Mouse (Mus musculus): Measurements from ENCODE around the gene Rab17. TPM values are rescaled to one million over a fixed set of nuclear protein-coding genes. Genes with fewer than 3 reads are reported as not detected.
A peak's percentile ranks its signal among the peaks of the same experiment; 100 is the strongest.

Gene Rab17
- 0.11 and 0.36 TPM in 2 replicates for polyA plus RNA-seq (2014; fragmentation: Nextera tagmentation; extraction: Ambion mirVana)

- 34% methylated on average over 9 of the region's 9 CpGs for WGBS
- no peak for ATAC-seq
- Histone ChIP-seq H3K27ac (ENCODE audit: low read depth, low read length) (no peak within 1 kb of the TSS), H3K36me3 (ENCODE audit: control insufficient read depth, insufficient read depth, low read length) (no peaks in the 10 kb centered on the region), H3K9ac (ENCODE audit: low read length) (no peak within 1 kb of the TSS), H3K9me3 (replicated peaks; ENCODE audit: control insufficient read depth, low read length) (no peaks in the 10 kb centered on the region), H3K4me1 (ENCODE audit: control insufficient read depth, insufficient read depth, low read length) (peaks cover 10% of the 10 kb centered on the region), H3K27me3 (replicated peaks; ENCODE audit: control insufficient read depth, insufficient read depth, low read length) (no peaks in the 10 kb centered on the region), H3K4me2 (ENCODE audit: low read length) (no peak within 1 kb of the TSS), H3K4me3 (ENCODE audit: low read depth, low read length) (no peak within 1 kb of the TSS)
- no peak for DNase-seq (ENCODE audit: low spot score)
Observed at GRCm38 (mm10) chr1:90969347-90969784, at the start of gene Rab17. Gene Rab17, minus strand, starts transcription at chr1:90969661.

DNA sequence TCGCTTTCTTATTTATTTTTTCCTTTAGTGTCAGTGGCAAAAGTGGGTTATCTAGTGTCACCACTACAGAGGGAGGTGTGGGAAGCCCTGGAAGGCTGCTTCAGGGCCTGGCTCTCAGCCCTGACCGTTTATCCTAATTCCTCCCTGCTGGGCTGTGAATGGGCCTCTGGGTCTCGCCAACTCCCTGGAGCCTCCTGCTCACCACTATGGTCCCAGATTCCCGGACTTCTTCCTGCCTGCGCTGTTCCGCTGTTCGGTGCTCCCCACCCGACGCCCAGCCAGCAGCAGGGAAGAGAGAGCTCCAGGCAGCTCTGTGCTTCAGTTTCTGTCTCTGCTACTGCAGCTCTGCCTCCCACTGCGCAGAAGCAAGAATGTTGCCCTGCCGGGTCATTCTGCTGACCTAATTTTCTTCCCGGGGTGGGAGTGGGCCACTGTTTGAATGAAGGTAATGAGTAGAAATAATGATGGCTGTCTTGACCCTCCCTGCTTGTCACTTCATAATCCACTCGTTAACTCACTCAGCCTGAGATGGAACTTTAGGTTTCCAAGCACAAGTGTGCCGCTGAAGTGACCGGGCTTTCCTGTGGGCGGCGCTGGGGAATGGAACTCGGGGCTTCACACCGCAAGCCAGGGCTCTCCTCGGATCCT, 47.8 kb upstream of the Rab17 start:
- Histone ChIP-seq H3K9ac (ENCODE audit: low read length) (peak overlapping the region; percentile 17; the same call in 1 of the 2 replicates), H3K27me3 (replicated peaks; ENCODE audit: control insufficient read depth, insufficient read depth, low read length) (no peaks in the 10 kb centered on the region), H3K27ac (ENCODE audit: low read depth, low read length) (no peak overlapping the region), H3K9me3 (replicated peaks; ENCODE audit: control insufficient read depth, low read length) (no peaks in the 10 kb centered on the region), H3K36me3 (ENCODE audit: control insufficient read depth, insufficient read depth, low read length) (no peaks in the 10 kb centered on the region), H3K4me1 (ENCODE audit: control insufficient read depth, insufficient read depth, low read length) (no peaks in the 10 kb centered on the region; the same call in 1 of the 2 replicates), H3K4me2 (ENCODE audit: low read length) (peak overlapping the region; percentile 20; the same call in 1 of the 2 replicates), H3K4me3 (ENCODE audit: low read depth, low read length) (no peak overlapping the region)
- no peak for ATAC-seq
- 8% methylated on average over 20 of the region's 20 CpGs for WGBS
- DNase-seq (ENCODE audit: low spot score), result peak; percentile 24

DNA sequence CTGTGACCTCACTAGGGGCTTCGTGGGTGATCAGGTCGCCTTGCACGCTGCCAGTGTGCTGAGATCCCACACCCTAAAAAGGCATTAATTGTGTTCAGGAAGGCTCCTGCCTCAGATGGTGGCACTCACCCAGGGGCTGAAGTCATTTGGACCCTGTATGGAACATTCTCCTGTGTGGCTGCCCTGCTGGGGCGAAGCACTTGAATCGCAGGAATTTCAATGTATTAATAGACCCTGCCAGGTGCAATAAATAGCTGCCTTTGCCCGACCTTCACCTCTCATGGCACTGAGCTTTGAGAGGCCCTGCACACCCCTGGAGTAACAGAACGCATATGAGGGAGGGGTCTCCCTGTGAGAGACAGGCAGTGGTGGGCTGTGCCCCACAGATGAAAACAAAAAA, 46.1 kb upstream of the Rab17 start:
- 66% methylated on average over 7 of the region's 7 CpGs for WGBS
- H3K9me3 ChIP-seq (replicated peaks; ENCODE audit: control insufficient read depth, low read length), result no peaks in the 10 kb centered on the region

DNA sequence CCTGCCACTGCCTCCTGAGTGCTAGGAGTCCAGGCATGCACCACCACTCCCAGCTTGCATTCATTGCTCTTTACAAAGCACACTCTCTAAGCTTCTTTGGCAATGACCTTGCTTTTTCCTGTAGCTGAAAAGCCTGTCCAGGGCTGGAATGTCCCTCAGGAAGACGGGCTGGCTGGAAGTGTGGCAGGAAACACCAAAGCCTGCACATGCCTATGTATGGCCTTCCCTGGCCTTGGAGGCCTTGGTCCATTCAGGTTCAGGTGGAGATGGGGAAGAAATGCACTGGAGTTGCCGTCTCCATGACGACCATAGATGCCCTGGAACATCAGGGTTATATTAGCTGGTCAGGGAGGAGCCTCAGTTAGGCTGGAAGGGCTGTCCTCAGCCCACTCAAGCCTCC, 44.3 kb upstream of the Rab17 start:
- no peak for DNase-seq (ENCODE audit: low spot score)
- Histone ChIP-seq H3K4me1 (ENCODE audit: control insufficient read depth, insufficient read depth, low read length) (no peaks in the 10 kb centered on the region; the same call in 1 of the 2 replicates), H3K9me3 (replicated peaks; ENCODE audit: control insufficient read depth, low read length) (no peaks in the 10 kb centered on the region), H3K4me2 (ENCODE audit: low read length) (no peak overlapping the region), H3K27me3 (replicated peaks; ENCODE audit: control insufficient read depth, insufficient read depth, low read length) (no peaks in the 10 kb centered on the region), H3K36me3 (ENCODE audit: control insufficient read depth, insufficient read depth, low read length) (no peaks in the 10 kb centered on the region), H3K4me3 (ENCODE audit: low read depth, low read length) (no peak overlapping the region), H3K27ac (ENCODE audit: low read depth, low read length) (no peak overlapping the region), H3K9ac (ENCODE audit: low read length) (no peak overlapping the region)
- ATAC-seq, result no peak
- 80% methylated on average over 3 of the region's 3 CpGs for WGBS

More for the DNA sequence above, 46.1 kb upstream of the Rab17 start:
- no peaks in the 10 kb centered on the region; the same call in 1 of the 2 replicates for H3K4me1 ChIP-seq (ENCODE audit: control insufficient read depth, insufficient read depth, low read length)
- no peak overlapping the region for H3K9ac ChIP-seq (ENCODE audit: low read length)
- no peaks in the 10 kb centered on the region for H3K36me3 ChIP-seq (ENCODE audit: control insufficient read depth, insufficient read depth, low read length)
- DNase-seq (ENCODE audit: low spot score) (no peak), ATAC-seq (no peak)
- H3K27ac ChIP-seq (ENCODE audit: low read depth, low read length), result no peak overlapping the region
- H3K4me3 ChIP-seq (ENCODE audit: low read depth, low read length), result no peak overlapping the region
- no peak overlapping the region for H3K4me2 ChIP-seq (ENCODE audit: low read length)
- H3K27me3 ChIP-seq (replicated peaks; ENCODE audit: control insufficient read depth, insufficient read depth, low read length), result no peaks in the 10 kb centered on the region

GRCm38 (mm10) chr1:91011336-91011735, 41.9 kb upstream of the Rab17 start:
- ATAC-seq, result no peak
- no peaks in the 10 kb centered on the region for H3K9me3 ChIP-seq (replicated peaks; ENCODE audit: control insufficient read depth, low read length)
- no peak overlapping the region for H3K9ac ChIP-seq (ENCODE audit: low read length)
- no peak overlapping the region for H3K4me2 ChIP-seq (ENCODE audit: low read length)
- H3K4me3 ChIP-seq (ENCODE audit: low read depth, low read length), result no peak overlapping the region
- H3K27me3 ChIP-seq (replicated peaks; ENCODE audit: control insufficient read depth, insufficient read depth, low read length), result no peaks in the 10 kb centered on the region
- no peak overlapping the region for H3K27ac ChIP-seq (ENCODE audit: low read depth, low read length)
- H3K36me3 ChIP-seq (ENCODE audit: control insufficient read depth, insufficient read depth, low read length), result no peaks in the 10 kb centered on the region
- WGBS, result 79% methylated on average over 3 of the region's 3 CpGs
- no peaks in the 10 kb centered on the region for H3K4me1 ChIP-seq (ENCODE audit: control insufficient read depth, insufficient read depth, low read length)
- DNase-seq (ENCODE audit: low spot score), result no peak

GRCm38 (mm10) chr1:91010716-91011115, 41.3 kb upstream of the Rab17 start:
- no peak overlapping the region for H3K27ac ChIP-seq (ENCODE audit: low read depth, low read length)
- no peaks in the 10 kb centered on the region for H3K27me3 ChIP-seq (replicated peaks; ENCODE audit: control insufficient read depth, insufficient read depth, low read length)
- no peak overlapping the region for H3K4me3 ChIP-seq (ENCODE audit: low read depth, low read length)
- no peaks in the 10 kb centered on the region for H3K4me1 ChIP-seq (ENCODE audit: control insufficient read depth, insufficient read depth, low read length)
- no peak for ATAC-seq
- H3K9me3 ChIP-seq (replicated peaks; ENCODE audit: control insufficient read depth, low read length), result no peaks in the 10 kb centered on the region
- H3K4me2 ChIP-seq (ENCODE audit: low read length), result no peak overlapping the region
- H3K9ac ChIP-seq (ENCODE audit: low read length), result no peak overlapping the region
- no peaks in the 10 kb centered on the region for H3K36me3 ChIP-seq (ENCODE audit: control insufficient read depth, insufficient read depth, low read length)
- no peak for DNase-seq (ENCODE audit: low spot score)
- 90% methylated on average over 2 of the region's 2 CpGs for WGBS

DNA sequence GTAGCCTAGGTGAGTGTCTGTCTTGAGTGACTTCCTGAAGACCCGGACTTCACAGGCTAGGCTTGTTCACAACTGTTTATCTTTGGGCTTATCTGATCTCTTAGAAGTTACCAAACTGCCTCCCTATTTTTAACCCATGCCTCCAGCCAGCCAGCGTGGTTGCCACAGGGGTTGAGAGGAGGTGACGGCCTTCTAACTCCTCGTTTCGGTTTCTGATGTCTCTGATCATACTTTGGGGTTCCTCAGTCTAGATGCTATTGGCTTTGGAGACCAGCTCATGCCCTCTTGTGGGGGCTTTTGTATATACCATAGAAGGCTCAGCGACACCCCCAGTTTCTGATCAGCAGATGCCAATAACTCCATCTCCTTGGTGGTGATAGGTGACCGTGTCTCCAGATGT, 40.8 kb upstream of the Rab17 start:
- DNase-seq (ENCODE audit: low spot score), result no peak

DNA sequence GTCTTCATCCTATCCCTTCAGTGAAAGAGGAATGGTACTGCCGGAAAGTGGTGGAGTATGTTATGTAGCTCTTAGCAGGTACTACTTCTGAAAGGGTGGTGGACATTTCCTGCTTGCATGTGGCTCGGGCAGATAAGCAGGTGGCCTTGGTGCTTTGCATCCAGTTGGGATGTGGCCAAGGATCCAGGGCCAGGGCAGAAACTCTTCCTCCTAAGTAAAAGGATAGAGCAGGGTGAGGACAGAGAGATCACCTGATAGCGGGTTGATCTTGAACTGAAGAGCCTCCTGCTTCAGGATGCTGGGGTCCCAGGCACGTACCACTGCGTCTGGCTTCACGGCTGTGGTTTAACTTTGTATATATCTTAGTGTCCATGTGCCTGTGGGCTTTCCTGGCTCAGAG, 39.8 kb upstream of the Rab17 start:
- 94% methylated on average over 6 of the region's 6 CpGs for WGBS
- no peak for ATAC-seq
- Histone ChIP-seq H3K4me2 (ENCODE audit: low read length) (no peak overlapping the region), H3K4me3 (ENCODE audit: low read depth, low read length) (no peak overlapping the region), H3K4me1 (ENCODE audit: control insufficient read depth, insufficient read depth, low read length) (no peaks in the 10 kb centered on the region), H3K27me3 (replicated peaks; ENCODE audit: control insufficient read depth, insufficient read depth, low read length) (no peaks in the 10 kb centered on the region), H3K27ac (ENCODE audit: low read depth, low read length) (no peak overlapping the region), H3K9ac (ENCODE audit: low read length) (no peak overlapping the region), H3K36me3 (ENCODE audit: control insufficient read depth, insufficient read depth, low read length) (no peaks in the 10 kb centered on the region), H3K9me3 (replicated peaks; ENCODE audit: control insufficient read depth, low read length) (no peaks in the 10 kb centered on the region)
- DNase-seq (ENCODE audit: low spot score), result no peak

More for the DNA sequence above, 40.8 kb upstream of the Rab17 start:
- Histone ChIP-seq H3K9me3 (replicated peaks; ENCODE audit: control insufficient read depth, low read length) (no peaks in the 10 kb centered on the region), H3K4me2 (ENCODE audit: low read length) (no peak overlapping the region), H3K4me1 (ENCODE audit: control insufficient read depth, insufficient read depth, low read length) (no peaks in the 10 kb centered on the region), H3K4me3 (ENCODE audit: low read depth, low read length) (no peak overlapping the region), H3K36me3 (ENCODE audit: control insufficient read depth, insufficient read depth, low read length) (no peaks in the 10 kb centered on the region), H3K9ac (ENCODE audit: low read length) (no peak overlapping the region), H3K27me3 (replicated peaks; ENCODE audit: control insufficient read depth, insufficient read depth, low read length) (no peaks in the 10 kb centered on the region), H3K27ac (ENCODE audit: low read depth, low read length) (no peak overlapping the region)
- 91% methylated on average over 7 of the region's 7 CpGs for WGBS
- no peak for ATAC-seq

- Histone ChIP-seq H3K36me3 (ENCODE audit: control insufficient read depth, insufficient read depth, low read length) (no peaks in the 10 kb centered on the region), H3K9me3 (replicated peaks; ENCODE audit: control insufficient read depth, low read length) (no peaks in the 10 kb centered on the region), H3K4me1 (ENCODE audit: control insufficient read depth, insufficient read depth, low read length) (no peaks in the 10 kb centered on the region), H3K4me2 (ENCODE audit: low read length) (no peak overlapping the region), H3K27ac (ENCODE audit: low read depth, low read length) (no peak overlapping the region), H3K4me3 (ENCODE audit: low read depth, low read length) (no peak overlapping the region), H3K9ac (ENCODE audit: low read length) (no peak overlapping the region), H3K27me3 (replicated peaks; ENCODE audit: control insufficient read depth, insufficient read depth, low read length) (no peaks in the 10 kb centered on the region)
- 91% methylated on average over 9 of the region's 9 CpGs for WGBS
- DNase-seq (ENCODE audit: low spot score) (no peak), ATAC-seq (no peak)
Observed at GRCm38 (mm10) chr1:91008746-91009145, 39.3 kb upstream of the Rab17 start.
